Mouse (Mus musculus) olfactory bulb, adult 2 months (tissue): Measurements from ENCODE around the gene Tmem106a.

Experiments
- CTCF ChIP-seq: fragments of 200-500 bp; IDR thresholded peaks from 2 replicates; pipeline ENCODE4 v1.5.1; 2012; ENCODE audit warnings: low read depth, mild to moderate bottlenecking, low read length, moderate library complexity; ENCODE audit not compliant: insufficient read depth
- POLR2A ChIP-seq: fragments of 200-500 bp; IDR thresholded peaks from 2 replicates; pipeline ENCODE4 v1.6.1; 2012; ENCODE audit warnings: mild to moderate bottlenecking, low read depth, low read length, moderate library complexity; ENCODE audit not compliant: insufficient read depth

- TF ChIP-seq CTCF (no peak), POLR2A (no peak)
Observed at GRCm38 (mm10) chr11:101551751-101552475, 30.1 kb upstream of the Tmem106a start, which contains the start of the genes Brca1 and Nbr1.
